ENCODE assay signal across 11 mouse cellular contexts in genomic region chr8:95432471-95432870, GRCm38 (mm10). TPM values are rescaled to one million over a fixed set of nuclear protein-coding genes. Genes with fewer than 3 reads are reported as not detected.
DNase-seq lines count a peak whose midpoint lies in the region; ATAC-seq lines count a peak whose summit lies in the region.
"Had no signal": no experiment of that assay in that cellular context is flagged by ENCODE, and none has a peak within 500 bp of the region (broad histone marks: within the 10 kb centered on the region; RNA-seq: fewer than 3 reads in every experiment).

No protein-coding gene starts in this region.

- H3K27ac ChIP-seq in heart, embryonic 12.5 days (ENCODE audit: poor library complexity, severe bottlenecking) = peak overlapping the region; percentile 44; the same call in 1 of the 2 replicates
- H3K27ac ChIP-seq in lung, embryonic 16.5 days (ENCODE audit: low read length) = no peak overlapping the region
- no peak overlapping the region for H3K27ac ChIP-seq in intestine, embryonic 16.5 days (ENCODE audit: low read length)
- H3K27ac ChIP-seq in neural tube, embryonic 14.5 days (ENCODE audit: low read depth, low read length) = no peak overlapping the region
- H3K27ac ChIP-seq: limb, embryonic 15.5 days had no signal

- H3K4me2 ChIP-seq in heart, embryonic 12.5 days = peak overlapping the region; percentile 89
- 0 out of 2 replicates have a peak overlapping the region, but pooled peaks have one; percentile 93 for H3K4me2 ChIP-seq in lung, embryonic 16.5 days (ENCODE audit: low read depth, low read length)
- peak overlapping the region; percentile 79 for H3K4me2 ChIP-seq in intestine, embryonic 16.5 days (ENCODE audit: low read depth, low read length)
- H3K4me2 ChIP-seq in neural tube, embryonic 14.5 days (ENCODE audit: low read depth, low read length) = peak overlapping the region; percentile 95

- no peak for ATAC-seq in heart, embryonic 12.5 days (ENCODE audit: insufficient number of reproducible peaks, low FRiP score)
- no peak for ATAC-seq in lung, embryonic 16.5 days (ENCODE audit: low read depth)
- ATAC-seq in intestine, embryonic 16.5 days = no peak
- no peak for ATAC-seq in neural tube, embryonic 14.5 days (ENCODE audit: low read depth)

- DNase-seq in heart, adult 18-20 months = no peak
- DNase-seq in lung, postnatal 10 days = no peak
- DNase-seq in right cerebral cortex, postnatal 25 days = no peak
- DNase-seq in thymus, postnatal 36 days = no peak
- DNase-seq: kidney, adult 2 months had no signal

- 62% methylated on average over 3 of the region's 3 CpGs for WGBS in heart, embryonic 12.5 days
- WGBS in lung, embryonic 16.5 days = 51% methylated on average over 3 of the region's 3 CpGs
- 44% methylated on average over 3 of the region's 3 CpGs for WGBS in intestine, embryonic 16.5 days
- whole genome bisulfite sequencing in neural tube, embryonic 14.5 days = 67% methylated on average over 3 of the region's 3 CpGs

- peak overlapping the region; percentile 85 for H3K4me3 ChIP-seq in heart, embryonic 12.5 days
- no peak overlapping the region for H3K4me3 ChIP-seq in lung, embryonic 16.5 days (ENCODE audit: low read length)
- 0 out of 2 replicates have a peak overlapping the region, but pooled peaks have one; percentile 94 for H3K4me3 ChIP-seq in intestine, embryonic 16.5 days (ENCODE audit: low read length)
- no peak overlapping the region for H3K4me3 ChIP-seq in neural tube, embryonic 14.5 days (ENCODE audit: low read depth, low read length)

- no peaks in the 10 kb centered on the region for H3K27me3 ChIP-seq in heart, embryonic 12.5 days (replicated peaks)
- H3K27me3 ChIP-seq in lung, embryonic 16.5 days (ENCODE audit: control insufficient read depth, insufficient read depth, low read depth, low read length) = no peaks in the 10 kb centered on the region
- no peaks in the 10 kb centered on the region for H3K27me3 ChIP-seq in intestine, embryonic 16.5 days (replicated peaks; ENCODE audit: control insufficient read depth, insufficient read depth, low read length)
- H3K27me3 ChIP-seq in neural tube, embryonic 14.5 days (ENCODE audit: control insufficient read depth, insufficient read depth, low read length) = no peaks in the 10 kb centered on the region
- H3K27me3 ChIP-seq: CH12.LX; limb, embryonic 15.5 days had no signal

- no peaks in the 10 kb centered on the region for H3K9me3 ChIP-seq in heart, embryonic 12.5 days (replicated peaks)
- H3K9me3 ChIP-seq in lung, embryonic 16.5 days (ENCODE audit: control insufficient read depth, low read length) = no peaks in the 10 kb centered on the region
- H3K9me3 ChIP-seq in intestine, embryonic 16.5 days (ENCODE audit: control insufficient read depth, low read length) = no peaks in the 10 kb centered on the region
- H3K9me3 ChIP-seq in neural tube, embryonic 14.5 days (ENCODE audit: control insufficient read depth, low read length) = no peaks in the 10 kb centered on the region
- H3K9me3 ChIP-seq: limb, embryonic 15.5 days had no signal

- H3K9ac ChIP-seq in heart, embryonic 12.5 days = peak overlapping the region; percentile 89
- H3K9ac ChIP-seq in lung, embryonic 16.5 days (ENCODE audit: low read length) = peak overlapping the region; percentile 95; the same call in 1 of the 2 replicates
- no peak overlapping the region for H3K9ac ChIP-seq in intestine, embryonic 16.5 days (ENCODE audit: low read depth, low read length)
- no peak overlapping the region; the same call in 1 of the 2 replicates for H3K9ac ChIP-seq in neural tube, embryonic 14.5 days (replicated peaks; ENCODE audit: low read depth, low read length)
- H3K9ac ChIP-seq: limb, embryonic 15.5 days had no signal

- H3K4me1 ChIP-seq in heart, embryonic 12.5 days (replicated peaks) = peaks cover 64% of the 10 kb centered on the region
- peaks cover 48% of the 10 kb centered on the region for H3K4me1 ChIP-seq in lung, embryonic 16.5 days (replicated peaks; ENCODE audit: control insufficient read depth, insufficient read depth, low read length)
- peaks cover 49% of the 10 kb centered on the region for H3K4me1 ChIP-seq in intestine, embryonic 16.5 days (ENCODE audit: control insufficient read depth, insufficient read depth, low read length)
- peaks cover 39% of the 10 kb centered on the region for H3K4me1 ChIP-seq in neural tube, embryonic 14.5 days (ENCODE audit: control insufficient read depth, insufficient read depth, low read length)

- no peaks in the 10 kb centered on the region for H3K36me3 ChIP-seq in heart, embryonic 12.5 days
- H3K36me3 ChIP-seq in lung, embryonic 16.5 days (ENCODE audit: control insufficient read depth, insufficient read depth, low read length) = no peaks in the 10 kb centered on the region
- H3K36me3 ChIP-seq in intestine, embryonic 16.5 days (ENCODE audit: control insufficient read depth, insufficient read depth, low read length) = no peaks in the 10 kb centered on the region
- H3K36me3 ChIP-seq in neural tube, embryonic 14.5 days (ENCODE audit: control insufficient read depth, insufficient read depth, low read length) = no peaks in the 10 kb centered on the region

RNA-seq across cellular contexts. Expression of gene Cfap20, which starts 2.2 kb away (rescaled TPM):
- polyA plus RNA-seq in heart, embryonic 12.5 days (2016; fragmentation: Nextera tagmentation; extraction: Ambion mirVana) = 151 and 153 TPM in 2 replicates
- 10 to 100 TPM; 17.5 to 25.3 TPM for total RNA-seq in heart, adult 18-20 months (2021)
- polyA plus RNA-seq in lung, embryonic 16.5 days (2015; fragmentation: Nextera tagmentation; extraction: Ambion mirVana) = 149 and 156 TPM in 2 replicates
- 100 and 113 TPM in 2 replicates for polyA plus RNA-seq in intestine, embryonic 16.5 days (2015; fragmentation: Nextera tagmentation; extraction: Ambion mirVana)
- 133 and 135 TPM in 2 replicates for polyA plus RNA-seq in neural tube, embryonic 14.5 days (2014; fragmentation: Nextera tagmentation; extraction: Ambion mirVana)

RNA-seq across cellular contexts. Expression of gene Csnk2a2, which starts 57.4 kb away (rescaled TPM):
- polyA plus RNA-seq in heart, embryonic 12.5 days (2016; fragmentation: Nextera tagmentation; extraction: Ambion mirVana) = 8.2 and 8.7 TPM in 2 replicates
- 10 to 100 TPM; 30.2 to 34.7 TPM for total RNA-seq in heart, adult 18-20 months (2021)
- 8.4 and 8.8 TPM in 2 replicates for polyA plus RNA-seq in lung, embryonic 16.5 days (2015; fragmentation: Nextera tagmentation; extraction: Ambion mirVana)
- 5.1 and 5.5 TPM in 2 replicates for polyA plus RNA-seq in intestine, embryonic 16.5 days (2015; fragmentation: Nextera tagmentation; extraction: Ambion mirVana)
- 16.1 and 16.7 TPM in 2 replicates for polyA plus RNA-seq in neural tube, embryonic 14.5 days (2014; fragmentation: Nextera tagmentation; extraction: Ambion mirVana)

Comparison
In these comparisons a context has a peak if more than half of its experiments do, and no peak if none do; other contexts are left out.
1. H3K4me3 ChIP-seq: peak in heart, embryonic 12.5 days (single experiment) and intestine, embryonic 16.5 days (single experiment); none in lung, embryonic 16.5 days (single experiment) and neural tube, embryonic 14.5 days (single experiment).
2. H3K9ac ChIP-seq: peak in heart, embryonic 12.5 days (single experiment) and lung, embryonic 16.5 days (single experiment); none in intestine, embryonic 16.5 days (single experiment) and neural tube, embryonic 14.5 days (single experiment).
3. Peak in every context shown above with its lines, with median percentiles within 50 percentile points of each other: H3K4me2 ChIP-seq.